10 mouse cellular contexts compared by ENCODE assay signal in genomic region chr2:73005611-73006515, GRCm38 (mm10). TPM values are rescaled to one million over a fixed set of nuclear protein-coding genes. Genes with fewer than 3 reads are reported as not detected.
DNase-seq lines count a peak whose midpoint lies in the region; ATAC-seq and TF ChIP-seq lines count a peak whose summit lies in the region.
"Had no signal": no experiment of that assay in that cellular context is flagged by ENCODE, and none has a peak within 500 bp of the region (broad histone marks: within the 10 kb centered on the region; RNA-seq: fewer than 3 reads in every experiment).

No protein-coding gene starts in this region.

- H3K9me3 ChIP-seq in embryonic facial prominence, embryonic 13.5 days, result peaks cover 11% of the 10 kb centered on the region; the same call in 1 of the 2 replicates
- H3K9me3 ChIP-seq in liver, embryonic 13.5 days (replicated peaks), result peaks cover 7% of the 10 kb centered on the region

- WGBS in embryonic facial prominence, embryonic 13.5 days, result 35% methylated on average over 3 of the region's 3 CpGs
- 41% methylated on average over 3 of the region's 3 CpGs for WGBS in liver, embryonic 13.5 days (ENCODE audit: insufficient replicate concordance)

- ATAC-seq in embryonic facial prominence, embryonic 13.5 days (ENCODE audit: insufficient number of reproducible peaks, insufficient read depth, low FRiP score, low TSS enrichment, low read depth), result no peak
- no peak for ATAC-seq in liver, embryonic 13.5 days (ENCODE audit: low read depth)

- no peaks in the 10 kb centered on the region for H3K36me3 ChIP-seq in embryonic facial prominence, embryonic 13.5 days
- no peaks in the 10 kb centered on the region for H3K36me3 ChIP-seq in liver, embryonic 13.5 days
- H3K36me3 ChIP-seq: G1E had no signal

- H3K4me3 ChIP-seq in gastrocnemius, adult 2 months, result no peak overlapping the region
- no peak overlapping the region for H3K4me3 ChIP-seq in embryonic facial prominence, embryonic 13.5 days
- no peak overlapping the region for H3K4me3 ChIP-seq in liver, embryonic 13.5 days (replicated peaks)
- H3K4me3 ChIP-seq: erythroblast, embryonic 14.5 days had no signal

- H3K9ac ChIP-seq in embryonic facial prominence, embryonic 13.5 days, result 0 out of 2 replicates have a peak overlapping the region, but pooled peaks have one; percentile 44
- H3K9ac ChIP-seq in liver, embryonic 13.5 days, result no peak overlapping the region; the same call in 1 of the 2 replicates

- intact Hi-C loops in gastrocnemius, adult 2 months (cut with DNase I), result no loop called here
- intact Hi-C loops in gastrocnemius, postnatal 36 days (cut with DNase I), result no loop called here

- DNase-seq in gastrocnemius, adult 2 months, result peak; percentile 53
- no peak for DNase-seq in gastrocnemius, postnatal 36 days
- peak; percentile 90 for DNase-seq in 416B (ENCODE audit: low read depth)
- no peak for DNase-seq in liver, embryonic 13.5 days
- no peak for DNase-seq in right cerebral cortex, adult 18-20 months
- no peak for DNase-seq in cerebellum, adult 11-12 months
- DNase-seq in frontal cortex, postnatal 14 days (ENCODE audit: low spot score in 2 of 2), result no peak

- H3K27me3 ChIP-seq in embryonic facial prominence, embryonic 13.5 days, result no peaks in the 10 kb centered on the region
- H3K27me3 ChIP-seq in liver, embryonic 13.5 days, result no peaks in the 10 kb centered on the region

- H3K4me1 ChIP-seq in embryonic facial prominence, embryonic 13.5 days, result peaks cover 29% of the 10 kb centered on the region
- peaks cover 53% of the 10 kb centered on the region for H3K4me1 ChIP-seq in liver, embryonic 13.5 days (replicated peaks)

- H3K27ac ChIP-seq in gastrocnemius, adult 2 months, result peak overlapping the region; percentile 88
- peak overlapping the region; percentile 75 for H3K27ac ChIP-seq in embryonic facial prominence, embryonic 13.5 days
- peak overlapping the region; percentile 95 for H3K27ac ChIP-seq in liver, embryonic 13.5 days

- TF ChIP-seq CTCF in gastrocnemius, adult 2 months (IDR thresholded peaks at IDR 0.05), result no peak

- H3K4me2 ChIP-seq in embryonic facial prominence, embryonic 13.5 days, result no peak overlapping the region
- H3K4me2 ChIP-seq in liver, embryonic 13.5 days, result no peak overlapping the region

RNA-seq across cellular contexts. Expression of gene Gm11084, which starts 19.3 kb away (rescaled TPM):
- not detected for total RNA-seq in gastrocnemius, adult 2 months (2021)
- not detected for total RNA-seq in gastrocnemius, postnatal 36 days (2021)
- not detected in 2 replicates for polyA plus RNA-seq in embryonic facial prominence, embryonic 13.5 days (2015; fragmentation: Nextera tagmentation; extraction: Ambion mirVana)
- polyA plus RNA-seq in liver, embryonic 13.5 days (2015; fragmentation: Nextera tagmentation; extraction: Ambion mirVana), result not detected in 2 replicates
- total RNA-seq: G1E had no signal
- polyA plus RNA-seq: erythroblast, embryonic 14.5 days; G1E had no signal

RNA-seq across cellular contexts. Expression of gene Sp3, which starts 25.6 kb away (rescaled TPM):
- 10 to 100 TPM; 20.7 to 23.2 TPM for total RNA-seq in gastrocnemius, adult 2 months (2021)
- total RNA-seq in gastrocnemius, postnatal 36 days (2021), result 10 to 100 TPM; 19.7 to 21.1 TPM
- polyA plus RNA-seq in embryonic facial prominence, embryonic 13.5 days (2015; fragmentation: Nextera tagmentation; extraction: Ambion mirVana), result 67.4 and 69.0 TPM in 2 replicates
- 29.6 and 37.6 TPM in 2 replicates for polyA plus RNA-seq in liver, embryonic 13.5 days (2015; fragmentation: Nextera tagmentation; extraction: Ambion mirVana)

Comparison
In these comparisons a context has a peak if more than half of its experiments do, and no peak if none do; other contexts are left out.
1. DNase-seq: peak in gastrocnemius, adult 2 months (single experiment) and 416B (single experiment); none in gastrocnemius, postnatal 36 days (0 of 2), liver, embryonic 13.5 days (single experiment), right cerebral cortex, adult 18-20 months (single experiment), cerebellum, adult 11-12 months (single experiment) and frontal cortex, postnatal 14 days (0 of 2).
2. Peak in every context shown above with its lines, with median percentiles within 50 percentile points of each other: H3K27ac ChIP-seq.